10 mouse cellular contexts compared by ENCODE assay signal in the genomic region with DNA sequence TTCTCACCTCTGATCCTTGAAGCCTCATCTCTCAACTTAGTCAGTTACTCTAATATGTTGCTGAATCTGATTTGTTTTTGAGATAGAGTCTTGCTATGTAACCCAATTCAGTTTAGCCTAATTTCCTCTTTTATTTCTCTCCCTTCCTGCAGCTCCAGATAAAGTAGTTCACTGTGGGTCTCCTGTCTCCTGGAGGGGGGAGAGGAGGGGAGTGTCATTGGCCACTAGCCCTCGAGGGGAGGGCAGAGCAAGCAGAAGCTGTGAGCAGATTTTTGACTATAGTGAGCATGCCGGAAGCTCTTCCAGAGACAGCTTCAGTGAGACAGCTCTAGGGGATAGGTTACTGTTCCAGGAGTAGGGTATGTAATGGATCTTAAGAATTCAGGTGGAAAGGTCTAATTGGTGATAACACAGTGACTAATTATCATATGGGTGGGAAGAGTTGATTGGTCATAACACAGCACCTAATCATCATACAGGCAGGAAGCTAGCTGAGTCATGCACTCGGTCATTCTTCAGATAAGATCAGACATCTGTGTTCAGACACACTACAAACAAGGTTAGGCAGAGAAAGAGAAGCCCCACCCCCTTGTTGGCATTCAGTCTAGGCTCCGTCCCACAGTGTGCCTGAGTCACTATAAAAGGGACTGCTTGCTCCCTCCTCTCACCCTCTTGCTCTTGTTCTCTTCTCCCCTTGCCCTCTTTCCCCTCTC. TPM values are rescaled to one million over a fixed set of nuclear protein-coding genes. Genes with fewer than 3 reads are reported as not detected.
A peak's percentile ranks its signal among the peaks of the same experiment; 100 is the strongest.
DNase-seq lines count a peak whose midpoint lies in the region; ATAC-seq and TF ChIP-seq lines count a peak whose summit lies in the region.
"Had no signal": no experiment of that assay in that cellular context is flagged by ENCODE, and none has a peak within 500 bp of the region (broad histone marks: within the 10 kb centered on the region; RNA-seq: fewer than 3 reads in every experiment).

No protein-coding gene starts in this region.

- 9% methylated on average over 4 of the region's 4 CpGs for WGBS in heart, embryonic 11.5 days (ENCODE audit: insufficient replicate concordance)
- WGBS in liver, embryonic 11.5 days = 6% methylated on average over 4 of the region's 4 CpGs
- 1% methylated on average over 4 of the region's 4 CpGs for WGBS in thymus, adult 2 months
- 46% methylated on average over 4 of the region's 4 CpGs for WGBS in hindbrain, embryonic 11.5 days
- 50% methylated on average over 4 of the region's 4 CpGs for WGBS in hindbrain, embryonic 16.5 days

- TF ChIP-seq CTCF in thymus, adult 2 months (IDR thresholded peaks at IDR 0.05; ENCODE audit: borderline replicate concordance, control insufficient read depth, extremely low read depth, insufficient read depth, low read length, poor library complexity) = no peak

- H3K27me3 ChIP-seq in heart, embryonic 11.5 days (ENCODE audit: control insufficient read depth, insufficient read depth, low read length) = no peaks in the 10 kb centered on the region
- H3K27me3 ChIP-seq in liver, embryonic 11.5 days (replicated peaks; ENCODE audit: control insufficient read depth, insufficient read depth, low read length) = no peaks in the 10 kb centered on the region
- no peaks in the 10 kb centered on the region for H3K27me3 ChIP-seq in thymus, adult 2 months (ENCODE audit: control insufficient read depth, insufficient read depth, low read length)
- no peaks in the 10 kb centered on the region for H3K27me3 ChIP-seq in hindbrain, embryonic 11.5 days (ENCODE audit: control insufficient read depth, insufficient read depth, low read length)
- no peaks in the 10 kb centered on the region for H3K27me3 ChIP-seq in hindbrain, embryonic 16.5 days (replicated peaks; ENCODE audit: control insufficient read depth, insufficient read depth, low read length)
- H3K27me3 ChIP-seq: limb, embryonic 15.5 days had no signal

- peaks cover 7% of the 10 kb centered on the region; the same call in 1 of the 2 replicates for H3K4me1 ChIP-seq in heart, embryonic 11.5 days (ENCODE audit: control insufficient read depth, insufficient read depth, low read length)
- peaks cover 5% of the 10 kb centered on the region for H3K4me1 ChIP-seq in liver, embryonic 11.5 days (replicated peaks; ENCODE audit: control insufficient read depth, insufficient read depth, low read length)
- H3K4me1 ChIP-seq in thymus, adult 2 months (replicated peaks; ENCODE audit: control insufficient read depth, insufficient read depth, low read length) = peaks cover 7% of the 10 kb centered on the region; the same call in 1 of the 2 replicates
- H3K4me1 ChIP-seq in hindbrain, embryonic 11.5 days (replicated peaks; ENCODE audit: control insufficient read depth, insufficient read depth, low read length) = no peaks in the 10 kb centered on the region
- no peaks in the 10 kb centered on the region for H3K4me1 ChIP-seq in hindbrain, embryonic 16.5 days (ENCODE audit: control insufficient read depth, insufficient read depth, low read depth, low read length)
- H3K4me1 ChIP-seq: limb, embryonic 15.5 days had no signal

- DNase-seq in 416B (ENCODE audit: low read depth) = peak; percentile 98
- no peak for DNase-seq in liver, embryonic 11.5 days (ENCODE audit: low spot score)
- peak; percentile 18 for DNase-seq in thymus, adult 2 months
- no peak for DNase-seq in cerebellum, adult 18-20 months
- DNase-seq in hindbrain, embryonic 11.5 days (ENCODE audit: low spot score) = no peak

- no peak overlapping the region for H3K9ac ChIP-seq in heart, embryonic 11.5 days (ENCODE audit: low read depth, low read length)
- no peak overlapping the region for H3K9ac ChIP-seq in liver, embryonic 11.5 days (ENCODE audit: low read depth, low read length)
- H3K9ac ChIP-seq in hindbrain, embryonic 11.5 days (ENCODE audit: low read depth, low read length) = no peak overlapping the region
- no peak overlapping the region for H3K9ac ChIP-seq in hindbrain, embryonic 16.5 days (ENCODE audit: low read depth, low read length)
- H3K9ac ChIP-seq: limb, embryonic 15.5 days had no signal

- H3K4me2 ChIP-seq in heart, embryonic 11.5 days = peak overlapping the region; percentile 20
- peak overlapping the region; percentile 38 for H3K4me2 ChIP-seq in liver, embryonic 11.5 days
- H3K4me2 ChIP-seq in hindbrain, embryonic 11.5 days (replicated peaks; ENCODE audit: low read depth, low read length) = no peak overlapping the region
- no peak overlapping the region for H3K4me2 ChIP-seq in hindbrain, embryonic 16.5 days (ENCODE audit: low read length)
- H3K4me2 ChIP-seq: limb, embryonic 15.5 days had no signal

- no peak overlapping the region for H3K27ac ChIP-seq in heart, embryonic 11.5 days (ENCODE audit: low read depth, low read length)
- H3K27ac ChIP-seq in liver, embryonic 11.5 days (ENCODE audit: low read depth, low read length) = no peak overlapping the region
- H3K27ac ChIP-seq in thymus, adult 2 months (ENCODE audit: control insufficient read depth, insufficient read depth, low read length) = no peak overlapping the region
- no peak overlapping the region for H3K27ac ChIP-seq in hindbrain, embryonic 11.5 days (ENCODE audit: low read depth, low read length)
- H3K27ac ChIP-seq in hindbrain, embryonic 16.5 days (ENCODE audit: low read depth, low read length) = no peak overlapping the region
- H3K27ac ChIP-seq: limb, embryonic 15.5 days had no signal

- H3K36me3 ChIP-seq in heart, embryonic 11.5 days (ENCODE audit: control insufficient read depth, insufficient read depth, low read length) = no peaks in the 10 kb centered on the region
- H3K36me3 ChIP-seq in liver, embryonic 11.5 days (ENCODE audit: control insufficient read depth, insufficient read depth, low read length) = no peaks in the 10 kb centered on the region
- H3K36me3 ChIP-seq in thymus, adult 2 months (ENCODE audit: control insufficient read depth, insufficient read depth, low read length) = no peaks in the 10 kb centered on the region
- no peaks in the 10 kb centered on the region for H3K36me3 ChIP-seq in hindbrain, embryonic 11.5 days (ENCODE audit: control insufficient read depth, insufficient read depth, low read length)
- no peaks in the 10 kb centered on the region for H3K36me3 ChIP-seq in hindbrain, embryonic 16.5 days (ENCODE audit: control insufficient read depth, insufficient read depth, low read length)
- H3K36me3 ChIP-seq: limb, embryonic 15.5 days had no signal

- peak; percentile 97 for ATAC-seq in activated CD4-positive, CD25-positive, alpha-beta regulatory T cell, adult 4 months
- peak; percentile 73; the same call in 1 of the 2 replicates for ATAC-seq in heart, embryonic 11.5 days (replicated peaks; ENCODE audit: insufficient number of reproducible peaks, low FRiP score, low TSS enrichment)
- ATAC-seq in liver, embryonic 11.5 days (replicated peaks; ENCODE audit: low FRiP score) = peak; percentile 89
- no peak for ATAC-seq in hindbrain, embryonic 11.5 days (ENCODE audit: low FRiP score)
- ATAC-seq in hindbrain, embryonic 16.5 days = no peak

- no peak overlapping the region for H3K4me3 ChIP-seq in heart, embryonic 11.5 days (ENCODE audit: low read depth, low read length)
- H3K4me3 ChIP-seq in liver, embryonic 11.5 days (ENCODE audit: low read depth, low read length) = no peak overlapping the region
- no peak overlapping the region for H3K4me3 ChIP-seq in thymus, adult 2 months (ENCODE audit: control insufficient read depth, insufficient read depth, low read length)
- H3K4me3 ChIP-seq in hindbrain, embryonic 11.5 days (ENCODE audit: low read depth, low read length) = no peak overlapping the region
- H3K4me3 ChIP-seq in hindbrain, embryonic 16.5 days (ENCODE audit: low read length) = no peak overlapping the region
- H3K4me3 ChIP-seq: limb, embryonic 15.5 days had no signal

- no peak for TF ChIP-seq POLR2A in thymus, adult 2 months (IDR thresholded peaks at IDR 0.05; ENCODE audit: control insufficient read depth, extremely low read depth, insufficient read depth, low read length, poor library complexity)

- H3K9me3 ChIP-seq in heart, embryonic 11.5 days (replicated peaks; ENCODE audit: control insufficient read depth, low read length) = no peaks in the 10 kb centered on the region
- H3K9me3 ChIP-seq in liver, embryonic 11.5 days (ENCODE audit: control insufficient read depth, low read length) = no peaks in the 10 kb centered on the region
- H3K9me3 ChIP-seq in hindbrain, embryonic 11.5 days (ENCODE audit: control insufficient read depth, low read length) = no peaks in the 10 kb centered on the region
- H3K9me3 ChIP-seq in hindbrain, embryonic 16.5 days (ENCODE audit: control insufficient read depth, low read length) = no peaks in the 10 kb centered on the region
- H3K9me3 ChIP-seq: limb, embryonic 15.5 days had no signal

RNA-seq across cellular contexts. Expression of a gene that starts 30.9 kb away (rescaled TPM):
- not detected for polyA plus RNA-seq in activated CD4-positive, CD25-positive, alpha-beta regulatory T cell, adult 4 months (2017; shearing (Covaris generic))
- 0.47 TPM in 1 of 2 replicates, not detected in the other for polyA plus RNA-seq in heart, embryonic 11.5 days (2014; fragmentation: Nextera tagmentation; extraction: Ambion mirVana)
- polyA plus RNA-seq in liver, embryonic 11.5 days (2014; fragmentation: Nextera tagmentation; extraction: Ambion mirVana) = not detected in 2 replicates
- 2.8 and 7.7 TPM in 2 replicates for polyA plus RNA-seq in thymus, adult 2 months (2012; rRNA removed)
- 0.51 TPM in 1 of 2 replicates, not detected in the other for polyA plus RNA-seq in hindbrain, embryonic 11.5 days (2014; fragmentation: Nextera tagmentation; extraction: Ambion mirVana)
- polyA plus RNA-seq in hindbrain, embryonic 16.5 days (2015; fragmentation: Nextera tagmentation; extraction: Ambion mirVana) = not detected in 2 replicates
- polyA plus RNA-seq: limb, embryonic 15.5 days; testis, adult 2 months had no signal

RNA-seq across cellular contexts. Expression of a gene that starts 50.0 kb away (rescaled TPM):
- polyA plus RNA-seq in activated CD4-positive, CD25-positive, alpha-beta regulatory T cell, adult 4 months (2017; shearing (Covaris generic)) = 1 to 10 TPM; 8.1 to 9.7 TPM
- polyA plus RNA-seq in heart, embryonic 11.5 days (2014; fragmentation: Nextera tagmentation; extraction: Ambion mirVana) = 25.2 and 25.5 TPM in 2 replicates
- polyA plus RNA-seq in liver, embryonic 11.5 days (2014; fragmentation: Nextera tagmentation; extraction: Ambion mirVana) = 14.8 and 15.6 TPM in 2 replicates
- 13.3 and 15.0 TPM in 2 replicates for polyA plus RNA-seq in thymus, adult 2 months (2012; rRNA removed)
- polyA plus RNA-seq in hindbrain, embryonic 11.5 days (2014; fragmentation: Nextera tagmentation; extraction: Ambion mirVana) = 41.1 and 43.3 TPM in 2 replicates
- polyA plus RNA-seq in hindbrain, embryonic 16.5 days (2015; fragmentation: Nextera tagmentation; extraction: Ambion mirVana) = 76.9 and 84.2 TPM in 2 replicates

Comparison
In these comparisons a context has a peak if more than half of its experiments do, and no peak if none do; other contexts are left out.
1. DNase-seq: peak in 416B (single experiment) and thymus, adult 2 months (single experiment); none in liver, embryonic 11.5 days (single experiment), cerebellum, adult 18-20 months (0 of 2) and hindbrain, embryonic 11.5 days (single experiment).
2. ATAC-seq: peak in activated CD4-positive, CD25-positive, alpha-beta regulatory T cell, adult 4 months (single experiment), heart, embryonic 11.5 days (single experiment) and liver, embryonic 11.5 days (single experiment); none in hindbrain, embryonic 11.5 days (single experiment) and hindbrain, embryonic 16.5 days (single experiment).
3. H3K4me2 ChIP-seq: peak in heart, embryonic 11.5 days (single experiment) and liver, embryonic 11.5 days (single experiment); none in hindbrain, embryonic 11.5 days (single experiment) and hindbrain, embryonic 16.5 days (single experiment).